Comparison of ENCODE assay signal across 9 mouse cellular contexts in genomic region chr11:120011114-120011760, GRCm38 (mm10). TPM values are rescaled to one million over a fixed set of nuclear protein-coding genes. Genes with fewer than 3 reads are reported as not detected.
A peak's percentile ranks its signal among the peaks of the same experiment; 100 is the strongest.
DNase-seq lines count a peak whose midpoint lies in the region; ATAC-seq and TF ChIP-seq lines count a peak whose summit lies in the region.
"Had no signal": no experiment of that assay in that cellular context is flagged by ENCODE, and none has a peak within 500 bp of the region (broad histone marks: within the 10 kb centered on the region; RNA-seq: fewer than 3 reads in every experiment).

No protein-coding gene starts in this region.

- H3K9ac ChIP-seq in forebrain, embryonic 12.5 days = no peak overlapping the region
- H3K9ac ChIP-seq in kidney, postnatal 0 days (ENCODE audit: low read depth, low read length) = 0 out of 2 replicates have a peak overlapping the region, but pooled peaks have one; percentile 31
- peak overlapping the region; percentile 8; the same call in 1 of the 2 replicates for H3K9ac ChIP-seq in limb, embryonic 13.5 days
- H3K9ac ChIP-seq: liver, embryonic 12.5 days had no signal

- H3K4me2 ChIP-seq in forebrain, embryonic 12.5 days = no peak overlapping the region
- peak overlapping the region; percentile 31; the same call in 1 of the 2 replicates for H3K4me2 ChIP-seq in kidney, postnatal 0 days (ENCODE audit: low read length)
- H3K4me2 ChIP-seq in limb, embryonic 13.5 days (replicated peaks) = no peak overlapping the region

- no peaks in the 10 kb centered on the region for H3K9me3 ChIP-seq in forebrain, embryonic 10.5 days
- H3K9me3 ChIP-seq in forebrain, embryonic 12.5 days = no peaks in the 10 kb centered on the region
- H3K9me3 ChIP-seq in kidney, postnatal 0 days (replicated peaks; ENCODE audit: low read length) = no peaks in the 10 kb centered on the region
- H3K9me3 ChIP-seq in limb, embryonic 13.5 days = no peaks in the 10 kb centered on the region
- H3K9me3 ChIP-seq: liver, embryonic 12.5 days had no signal

- peaks cover 43% of the 10 kb centered on the region for H3K4me1 ChIP-seq in forebrain, embryonic 10.5 days
- peaks cover 22% of the 10 kb centered on the region for H3K4me1 ChIP-seq in forebrain, embryonic 12.5 days
- H3K4me1 ChIP-seq in kidney, postnatal 0 days (replicated peaks; ENCODE audit: insufficient read depth, low read length) = 0 out of 2 replicates have a peak, but pooled peaks cover 10% of the 10 kb centered on the region
- H3K4me1 ChIP-seq in limb, embryonic 13.5 days = peaks cover 14% of the 10 kb centered on the region

- DNase-seq in forebrain, embryonic 10.5 days (ENCODE audit: extremely low spot score, low spot score) = no peak
- DNase-seq in kidney, postnatal 0 days (ENCODE audit: low spot score) = no peak
- no peak for DNase-seq in kidney, adult 9 months
- peak; percentile 70 for DNase-seq in cerebellum, postnatal 10 days
- DNase-seq in thymus, postnatal 0 days (ENCODE audit: low spot score) = no peak
- DNase-seq in layer of hippocampus, postnatal 25 days (ENCODE audit: extremely low spot score in 1 of 2, low spot score in 1 of 2) = no peak

- H3K27me3 ChIP-seq in forebrain, embryonic 10.5 days (ENCODE audit: poor library complexity, severe bottlenecking) = peaks cover 48% of the 10 kb centered on the region
- H3K27me3 ChIP-seq in forebrain, embryonic 12.5 days = peaks cover 25% of the 10 kb centered on the region; the same call in 1 of the 2 replicates
- no peaks in the 10 kb centered on the region for H3K27me3 ChIP-seq in kidney, postnatal 0 days (ENCODE audit: insufficient read depth, low read length)
- H3K27me3 ChIP-seq in limb, embryonic 13.5 days = peaks cover 30% of the 10 kb centered on the region

- 82% methylated on average over 11 of the region's 11 CpGs for WGBS in forebrain, embryonic 10.5 days
- WGBS in forebrain, embryonic 12.5 days = 79% methylated on average over 11 of the region's 11 CpGs
- WGBS in kidney, postnatal 0 days = 78% methylated on average over 11 of the region's 11 CpGs
- WGBS in limb, embryonic 13.5 days = 76% methylated on average over 11 of the region's 11 CpGs

- peak overlapping the region; percentile 18; the same call in 1 of the 2 replicates for H3K4me3 ChIP-seq in forebrain, embryonic 10.5 days
- no peak overlapping the region for H3K4me3 ChIP-seq in forebrain, embryonic 12.5 days (replicated peaks)
- no peak overlapping the region for H3K4me3 ChIP-seq in kidney, postnatal 0 days (replicated peaks; ENCODE audit: low read depth, low read length)
- H3K4me3 ChIP-seq in limb, embryonic 13.5 days = no peak overlapping the region

- no peak for ATAC-seq in forebrain, embryonic 12.5 days (ENCODE audit: low FRiP score)
- ATAC-seq in kidney, postnatal 0 days (replicated peaks; ENCODE audit: low FRiP score, low read depth) = no peak
- no peak for ATAC-seq in limb, embryonic 13.5 days (ENCODE audit: low FRiP score, low read depth)
- ATAC-seq: liver, embryonic 12.5 days had no signal

- no peaks in the 10 kb centered on the region for H3K36me3 ChIP-seq in forebrain, embryonic 10.5 days (replicated peaks)
- H3K36me3 ChIP-seq in forebrain, embryonic 12.5 days (replicated peaks) = no peaks in the 10 kb centered on the region
- no peaks in the 10 kb centered on the region for H3K36me3 ChIP-seq in kidney, postnatal 0 days (ENCODE audit: insufficient read depth, low read length)
- H3K36me3 ChIP-seq in limb, embryonic 13.5 days = peaks cover 9% of the 10 kb centered on the region
- H3K36me3 ChIP-seq: liver, embryonic 12.5 days had no signal

- H3K27ac ChIP-seq in forebrain, embryonic 10.5 days = 0 out of 2 replicates have a peak overlapping the region, but pooled peaks have one; percentile 17
- H3K27ac ChIP-seq in forebrain, embryonic 12.5 days = no peak overlapping the region
- no peak overlapping the region for H3K27ac ChIP-seq in kidney, postnatal 0 days
- H3K27ac ChIP-seq in limb, embryonic 13.5 days = no peak overlapping the region
- H3K27ac ChIP-seq: liver, embryonic 12.5 days had no signal

- no peak for TF ChIP-seq CTCF in kidney, postnatal 0 days (IDR thresholded peaks at IDR 0.05; ENCODE audit: low read depth)

RNA-seq across cellular contexts. Expression of gene Aatk, which starts 35.7 kb away (rescaled TPM):
- 1.5 and 1.8 TPM in 2 replicates for polyA plus RNA-seq in forebrain, embryonic 10.5 days (2016; fragmentation: Nextera tagmentation; extraction: Ambion mirVana)
- 6.1 and 7.6 TPM in 2 replicates for polyA plus RNA-seq in forebrain, embryonic 12.5 days (2016; fragmentation: Nextera tagmentation; extraction: Ambion mirVana)
- 1.4 TPM in 2 replicates for polyA plus RNA-seq in kidney, postnatal 0 days (2015; fragmentation: Nextera tagmentation; extraction: Ambion mirVana)
- 5.2 and 6.1 TPM in 2 replicates for polyA plus RNA-seq in limb, embryonic 13.5 days (2015; fragmentation: Nextera tagmentation; extraction: Ambion mirVana)
- 0.21 and 0.31 TPM in 2 replicates for polyA plus RNA-seq in thymus, postnatal 0 days (2015; fragmentation: Nextera tagmentation; extraction: Ambion mirVana)
- 100 to 1,000 TPM; 221 to 225 TPM for total RNA-seq in layer of hippocampus, postnatal 25 days (2021)

Comparison
In these comparisons a context has a peak if more than half of its experiments do, and no peak if none do; other contexts are left out.
1. DNase-seq: peak in cerebellum, postnatal 10 days (2 of 2); none in forebrain, embryonic 10.5 days (single experiment), kidney, postnatal 0 days (single experiment), kidney, adult 9 months (single experiment), thymus, postnatal 0 days (single experiment) and layer of hippocampus, postnatal 25 days (0 of 2).